Mouse (Mus musculus) urinary bladder, postnatal 0 days (tissue): ENCODE results near the gene Sult1c2. TPM values are rescaled to one million over a fixed set of nuclear protein-coding genes. Genes with fewer than 3 reads are reported as not detected.

ENCODE experiments used
- polyA plus RNA-seq: library from polyadenylated mRNA; unstranded; fragments of >200 nt; fragmentation: Nextera tagmentation; extraction: Ambion mirVana; gene quantifications from 2 replicates; pipeline ENCODE4 v1.2.1, GENCODE M21; 2015

Gene Sult1c2
- not detected in 2 replicates for polyA plus RNA-seq

GRCm38 (mm10) chr17:53846206-53846605 lies at the start of gene Sult1c2:
Sult1c2 (minus strand) TSS chr17:53846339.

Other genes starting within 250 kb of the Sult1c2 start
- 5.9 and 10.7 TPM in 2 replicates for gene Sgo1, start 157.0 kb downstream of the Sult1c2 start, polyA plus RNA-seq
- gene Sult1c1, start 144.3 kb upstream of the Sult1c2 start, polyA plus RNA-seq, result not detected in 2 replicates